Mouse (Mus musculus): ENCODE measurements around the gene Ccdc91.

Ccdc91 gene

GRCm38 (mm10) chr6:147573137-147573536 lies 97.5 kb downstream of the Ccdc91 start:
- DNase-seq (ENCODE audit: low spot score in 2 of 2): no peak

DNA sequence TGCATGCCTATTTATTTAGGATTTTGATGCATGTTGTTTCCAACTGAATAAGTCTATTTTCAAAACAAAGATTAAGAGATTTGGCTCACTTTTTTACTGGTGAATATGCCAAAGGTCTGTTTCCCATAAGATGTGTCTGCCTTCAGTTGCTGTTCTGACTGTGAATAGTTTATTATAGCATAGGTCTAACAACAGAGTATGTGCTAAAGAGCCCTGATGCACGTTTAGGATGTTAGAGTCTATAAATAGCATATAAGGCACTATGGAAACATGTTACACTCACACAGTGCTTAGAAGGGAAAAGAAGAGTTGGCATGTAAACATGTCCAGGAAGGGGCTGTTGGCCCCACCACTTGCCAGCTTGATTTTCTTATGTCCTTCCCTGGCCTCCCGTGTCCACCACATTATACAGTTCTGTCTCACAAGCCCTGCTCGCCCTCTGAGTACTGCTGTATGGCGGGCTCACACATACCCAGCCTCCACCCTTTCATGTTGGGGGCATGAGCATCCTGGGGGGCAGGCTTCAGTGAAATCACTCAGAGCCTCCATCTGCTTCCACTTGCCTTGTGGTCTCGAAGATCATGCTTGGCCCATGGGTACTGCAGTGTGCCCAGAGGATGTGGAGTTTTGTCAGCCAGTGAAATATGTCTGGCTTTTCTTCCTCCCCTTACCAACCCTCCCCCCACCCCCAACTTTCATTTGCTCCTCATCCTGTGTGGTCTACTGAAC lies 99.0 kb downstream of the Ccdc91 start:
- no peak for DNase-seq (ENCODE audit: low spot score in 2 of 2)

- no peak for DNase-seq (ENCODE audit: low spot score in 2 of 2)
Measured at GRCm38 (mm10) chr6:147575183-147575784, 99.7 kb downstream of the Ccdc91 start.

GRCm38 (mm10) chr6:147587675-147588074 lies 112.0 kb downstream of the Ccdc91 start:
- no peak for DNase-seq (ENCODE audit: low spot score in 2 of 2)

GRCm38 (mm10) chr6:147606666-147607065 lies 131.0 kb downstream of the Ccdc91 start:
- no peak for DNase-seq (ENCODE audit: low spot score in 2 of 2)

- DNase-seq (ENCODE audit: low spot score in 2 of 2): peak in 1 of 2 experiments; percentile 5
Measured at GRCm38 (mm10) chr6:147607613-147608012, 132.0 kb downstream of the Ccdc91 start.

- no peak for DNase-seq (ENCODE audit: low spot score in 2 of 2)
Measured at GRCm38 (mm10) chr6:147615306-147615705, 139.7 kb downstream of the Ccdc91 start.

GRCm38 (mm10) chr6:147623142-147623541 lies 147.5 kb downstream of the Ccdc91 start:
- DNase-seq (ENCODE audit: low spot score in 2 of 2): no peak

- no peak for DNase-seq (ENCODE audit: low spot score in 2 of 2)
Measured at GRCm38 (mm10) chr6:147636464-147636863, 160.8 kb downstream of the Ccdc91 start.

DNA sequence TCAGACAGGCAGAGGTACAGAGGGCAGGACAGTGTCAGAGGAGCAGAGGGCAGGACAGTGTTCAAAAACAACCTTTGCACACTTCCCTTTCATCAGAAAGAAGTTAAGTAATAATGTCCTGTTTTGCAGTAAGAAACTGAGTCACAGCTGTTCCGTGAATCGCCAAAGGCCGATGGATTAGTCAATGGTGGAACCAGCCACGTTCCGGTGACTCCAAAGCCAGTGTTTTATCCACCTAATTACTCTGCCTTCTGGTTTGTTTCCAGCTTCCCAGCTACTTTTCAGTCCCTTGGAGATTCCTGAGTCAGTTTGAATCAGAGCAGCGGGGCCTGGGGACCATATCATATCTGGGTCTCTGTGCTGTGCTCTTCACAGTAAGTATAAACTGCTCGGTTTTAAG lies 168.2 kb downstream of the Ccdc91 start:
- DNase-seq (ENCODE audit: low spot score in 2 of 2): no peak

DNA sequence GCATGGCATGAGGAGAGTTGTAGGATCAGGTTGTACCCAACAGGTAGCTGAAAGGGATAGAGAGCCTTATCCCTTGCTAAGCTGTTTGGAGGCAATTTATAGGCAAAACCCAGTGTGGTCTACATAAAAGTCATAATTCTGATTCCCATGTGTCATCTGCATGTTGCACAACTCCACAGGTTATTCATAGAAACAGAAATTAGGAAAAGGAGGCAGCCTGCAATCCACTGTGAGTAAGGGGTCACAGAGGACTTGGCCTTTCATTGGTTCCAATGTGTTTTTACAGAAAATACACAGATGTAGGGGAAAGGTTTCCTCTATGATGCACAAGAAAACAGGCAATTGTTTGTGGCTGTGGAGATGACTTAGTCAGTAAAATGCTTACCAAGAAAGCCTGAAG lies 168.8 kb downstream of the Ccdc91 start:
- DNase-seq (ENCODE audit: low spot score in 2 of 2): no peak

DNA sequence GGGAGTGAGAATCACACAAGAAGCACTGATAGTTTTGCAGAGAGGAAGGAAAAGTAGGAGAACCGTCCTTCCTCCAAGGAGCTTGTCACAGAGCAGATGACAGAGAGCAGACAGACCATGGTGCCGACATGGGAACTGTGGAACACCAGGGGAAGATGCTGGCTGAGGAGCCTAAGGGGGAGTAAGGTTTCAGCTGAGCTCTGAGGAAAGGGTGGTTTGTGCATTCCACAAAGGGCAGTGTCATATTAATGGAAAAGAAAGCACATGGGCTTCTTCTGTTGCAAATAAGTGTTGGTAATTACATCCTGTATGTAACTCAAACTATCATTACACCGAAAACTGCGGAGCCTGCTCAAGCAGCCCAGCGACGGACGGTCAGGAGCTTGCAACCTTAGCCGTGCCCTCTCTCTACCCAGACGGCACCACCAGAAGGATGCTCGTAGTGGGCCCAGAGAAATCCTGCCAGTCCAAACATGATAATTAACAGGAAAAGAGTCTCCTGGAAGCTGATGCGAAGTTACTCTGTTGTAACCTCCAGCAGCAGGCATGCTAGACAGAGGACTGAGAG lies 170.9 kb downstream of the Ccdc91 start:
- no peak for DNase-seq (ENCODE audit: low spot score in 2 of 2)

DNA sequence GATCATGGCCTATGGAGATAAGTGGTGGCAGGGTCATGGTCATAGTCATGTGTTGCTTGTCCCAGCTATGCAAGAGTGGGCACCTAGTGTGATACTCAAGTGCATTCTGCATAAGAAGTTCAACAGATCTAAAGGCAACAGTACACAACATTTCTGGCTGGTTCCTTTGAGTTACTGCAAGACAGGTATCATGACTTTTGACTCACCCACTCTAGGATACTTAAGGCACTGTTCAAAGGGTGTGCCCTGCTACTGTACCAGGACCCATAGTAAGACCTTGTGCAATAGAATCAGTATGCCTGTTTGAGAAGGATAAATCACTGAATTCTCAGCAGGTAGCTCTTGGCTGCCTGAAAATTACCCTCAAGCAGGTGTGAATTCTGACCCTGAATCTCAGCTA lies 182.4 kb downstream of the Ccdc91 start:
- DNase-seq (ENCODE audit: low spot score in 2 of 2): no peak

- DNase-seq (ENCODE audit: low spot score in 2 of 2): no peak
Measured at GRCm38 (mm10) chr6:147660718-147661117, 185.1 kb downstream of the Ccdc91 start.

GRCm38 (mm10) chr6:147661841-147662240 lies 186.2 kb downstream of the Ccdc91 start:
- DNase-seq (ENCODE audit: low spot score in 2 of 2): no peak

GRCm38 (mm10) chr6:147662610-147663009 lies 187.0 kb downstream of the Ccdc91 start:
- DNase-seq (ENCODE audit: low spot score in 2 of 2): no peak

- DNase-seq (ENCODE audit: low spot score in 2 of 2): no peak
Measured at GRCm38 (mm10) chr6:147664339-147664738, 188.7 kb downstream of the Ccdc91 start.

GRCm38 (mm10) chr6:147671366-147671765 lies 195.7 kb downstream of the Ccdc91 start:
- no peak for DNase-seq (ENCODE audit: low spot score in 2 of 2)

GRCm38 (mm10) chr6:147672481-147672880 lies 196.9 kb downstream of the Ccdc91 start:
- no peak for DNase-seq (ENCODE audit: low spot score in 2 of 2)

DNA sequence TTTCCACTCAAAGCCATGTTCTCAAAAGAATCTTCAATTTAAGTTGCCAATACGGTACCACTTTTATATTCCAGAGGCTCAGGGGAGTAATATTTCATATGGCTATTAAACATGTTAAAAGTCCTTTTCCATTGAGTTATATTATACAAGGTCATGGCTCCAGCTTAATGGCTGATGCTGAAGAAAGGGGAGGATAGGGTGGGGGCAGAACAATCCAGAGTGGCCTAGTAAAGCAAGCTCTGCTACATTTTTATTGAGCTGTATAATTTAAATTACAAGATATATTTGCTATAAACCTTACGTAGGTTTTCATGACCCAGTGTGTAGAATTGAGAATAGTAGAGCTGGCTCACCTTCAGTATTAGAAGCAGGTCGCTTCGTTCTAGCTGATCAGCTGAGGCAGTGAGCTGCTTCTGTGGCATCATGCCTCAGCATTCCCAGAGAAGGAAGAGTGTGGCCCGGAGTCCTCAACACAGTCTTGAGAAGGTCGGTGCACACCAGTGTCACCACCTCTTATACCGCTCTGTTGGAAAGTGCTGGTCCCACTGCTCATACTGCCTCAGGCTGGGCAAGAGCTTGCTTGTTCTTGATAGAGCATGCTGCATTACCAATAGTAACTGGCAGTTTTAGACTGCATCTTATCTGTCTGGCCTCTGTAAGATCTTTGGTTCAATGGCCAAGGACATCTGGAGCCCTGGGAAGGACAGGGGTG lies 199.6 kb downstream of the Ccdc91 start:
- no peak for DNase-seq (ENCODE audit: low spot score in 2 of 2)

- no peak for DNase-seq (ENCODE audit: low spot score in 2 of 2)
Measured at GRCm38 (mm10) chr6:147676214-147676613, 200.6 kb downstream of the Ccdc91 start.
